Mouse (Mus musculus) lung, postnatal 0 days (tissue): ENCODE measurements at regions not wholly inside any gene's neighbourhood (a gene's known extent, or its start where the extent isn't known, plus 50 kb on each side); places are given as distances from the start of the nearest gene placed in this dataset.

Experiments
- CTCF ChIP-seq: IDR thresholded peaks from 2 replicates; pipeline ENCODE4 v1.5.1; 2016; ENCODE audit warnings: antibody characterized with exemption, mild to moderate bottlenecking
- EP300 ChIP-seq: IDR thresholded peaks from 2 replicates; pipeline ENCODE4 v1.6.1; 2016; ENCODE audit warnings: antibody characterized with exemption, mild to moderate bottlenecking, control low read depth

DNA sequence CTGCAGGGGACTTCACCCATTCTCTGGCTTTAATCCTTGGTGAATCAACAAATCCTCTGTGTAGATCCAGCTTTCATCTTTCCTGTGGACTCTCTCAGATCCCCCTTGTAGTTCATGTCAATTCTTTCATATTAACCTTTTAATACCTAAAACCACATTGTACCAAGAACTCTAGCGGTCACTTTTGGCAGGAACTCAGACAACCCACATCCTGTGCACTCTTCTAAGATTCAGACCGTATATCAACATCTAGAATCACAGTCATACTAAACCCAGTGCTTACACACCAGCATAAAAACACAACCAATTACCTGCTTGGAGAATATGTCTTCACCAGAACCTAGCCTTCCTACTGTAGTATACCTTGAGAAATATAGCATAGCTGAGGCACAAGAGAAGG lies 444.6 kb upstream of the Pdcd1 start:
- TF ChIP-seq EP300, result no peak
- no peak for TF ChIP-seq CTCF
